Mouse (Mus musculus) kidney, postnatal 36 days (tissue): ENCODE results near the gene Lgals8.
A peak's percentile ranks its signal among the peaks of the same experiment; 100 is the strongest.

Experiments used
- DNase-seq, 2 experiments: peaks; one replicate each; pipeline ENCODE4 v3.0.0; 2021 to 2022; ENCODE audit warnings: mixed read lengths in 2 of 2

The Lgals8 gene

GRCm38 (mm10) chr13:12460443-12460842, 4.3 kb downstream of the Lgals8 start:
- DNase-seq = peak; percentile 79 to 82

- peak; percentile 74 to 81 for DNase-seq
Measured at GRCm38 (mm10) chr13:12456711-12457110, 8.0 kb downstream of the Lgals8 start.

- peak in 1 of 2 experiments; percentile 38 for DNase-seq
Measured at GRCm38 (mm10) chr13:12454686-12455390, 9.9 kb downstream of the Lgals8 start.

GRCm38 (mm10) chr13:12453150-12453549, 11.6 kb downstream of the Lgals8 start:
- no peak for DNase-seq

- DNase-seq = peak; percentile 19 to 51
Measured at GRCm38 (mm10) chr13:12442008-12442587, 22.6 kb downstream of the Lgals8 start.

GRCm38 (mm10) chr13:12440813-12441212, 23.9 kb downstream of the Lgals8 start:
- no peak for DNase-seq

- no peak for DNase-seq
Measured at GRCm38 (mm10) chr13:12439586-12439985, 25.2 kb downstream of the Lgals8 start.

- peak; percentile 31 to 47 for DNase-seq
Measured at GRCm38 (mm10) chr13:12433843-12434242, 30.9 kb downstream of the Lgals8 start.

- no peak for DNase-seq
Measured at GRCm38 (mm10) chr13:12428556-12428955, 36.2 kb downstream of the Lgals8 start.

GRCm38 (mm10) chr13:12420596-12420995, 44.1 kb downstream of the Lgals8 start:
- DNase-seq = no peak

GRCm38 (mm10) chr13:12412016-12412415, 52.7 kb downstream of the Lgals8 start:
- DNase-seq = peak in 1 of 2 experiments; percentile 10

GRCm38 (mm10) chr13:12408343-12409066, 56.2 kb downstream of the Lgals8 start:
- no peak for DNase-seq

GRCm38 (mm10) chr13:12395571-12395970, 69.2 kb downstream of the Lgals8 start:
- peak in 1 of 2 experiments; percentile 4 for DNase-seq

GRCm38 (mm10) chr13:12394609-12395505, 69.9 kb downstream of the Lgals8 start, which contains the start of gene Heatr1:
TSS of gene Heatr1 (plus strand) at chr13:12395027.
- peak; percentile 95 to 99 for DNase-seq
